8 mouse cellular contexts compared by ENCODE assay signal in genomic region chr1:87447183-87448104, GRCm38 (mm10). TPM values are rescaled to one million over a fixed set of nuclear protein-coding genes. Genes with fewer than 3 reads are reported as not detected.
DNase-seq lines count a peak whose midpoint lies in the region; ATAC-seq and TF ChIP-seq lines count a peak whose summit lies in the region.

No protein-coding gene starts in this region.

- WGBS in intestine, embryonic 14.5 days, result 43% methylated on average over 5 of the region's 5 CpGs
- WGBS in intestine, embryonic 16.5 days, result 45% methylated on average over 5 of the region's 5 CpGs

- no peak overlapping the region for H3K27ac ChIP-seq in intestine, embryonic 14.5 days (ENCODE audit: low read depth)
- no peak overlapping the region for H3K27ac ChIP-seq in intestine, embryonic 16.5 days (ENCODE audit: low read length)
- no peak overlapping the region for H3K27ac ChIP-seq in gastrocnemius, adult 2 months

- 0 out of 2 replicates have a peak, but pooled peaks have one; percentile 27 for ATAC-seq in intestine, embryonic 14.5 days (replicated peaks; ENCODE audit: low FRiP score, low TSS enrichment, low read depth)
- ATAC-seq in intestine, embryonic 16.5 days, result no peak; the same call in 1 of the 2 replicates

- DNase-seq in intestine, embryonic 14.5 days (ENCODE audit: low spot score), result peak; percentile 83
- peak; percentile 89 for DNase-seq in NIH3T3 (ENCODE audit: low read depth)
- peak; percentile 83 to 89 for DNase-seq in cerebellum, postnatal 10 days
- DNase-seq in gastrocnemius, adult 2 months, result peak; percentile 68
- peak; percentile 78 to 82 for DNase-seq in layer of hippocampus, postnatal 10 days (ENCODE audit: low spot score in 2 of 2)
- DNase-seq in mesoderm, embryonic 11.5 days (ENCODE audit: low read depth, low spot score), result peak; percentile 67
- peak; percentile 35 to 81 for DNase-seq in spleen, postnatal 10 days (ENCODE audit: low spot score in 2 of 2)

- no peak overlapping the region for H3K4me3 ChIP-seq in intestine, embryonic 14.5 days (ENCODE audit: low read depth, low read length)
- no peak overlapping the region for H3K4me3 ChIP-seq in intestine, embryonic 16.5 days (ENCODE audit: low read length)
- H3K4me3 ChIP-seq in gastrocnemius, adult 2 months, result no peak overlapping the region

- H3K4me2 ChIP-seq in intestine, embryonic 14.5 days (ENCODE audit: low read length), result no peak overlapping the region
- H3K4me2 ChIP-seq in intestine, embryonic 16.5 days (ENCODE audit: low read depth, low read length), result no peak overlapping the region

- peaks cover 82% of the 10 kb centered on the region for H3K36me3 ChIP-seq in intestine, embryonic 14.5 days (ENCODE audit: control insufficient read depth, insufficient read depth, low read length)
- H3K36me3 ChIP-seq in intestine, embryonic 16.5 days (ENCODE audit: control insufficient read depth, insufficient read depth, low read length), result peaks cover 12% of the 10 kb centered on the region

- H3K9ac ChIP-seq in intestine, embryonic 14.5 days (ENCODE audit: low read length), result no peak overlapping the region
- H3K9ac ChIP-seq in intestine, embryonic 16.5 days (ENCODE audit: low read depth, low read length), result no peak overlapping the region

- H3K9me3 ChIP-seq in intestine, embryonic 14.5 days (ENCODE audit: control insufficient read depth, low read length), result no peaks in the 10 kb centered on the region
- no peaks in the 10 kb centered on the region for H3K9me3 ChIP-seq in intestine, embryonic 16.5 days (ENCODE audit: control insufficient read depth, low read length)

- no peaks in the 10 kb centered on the region for H3K27me3 ChIP-seq in intestine, embryonic 14.5 days (replicated peaks; ENCODE audit: control insufficient read depth, insufficient read depth, low read length)
- H3K27me3 ChIP-seq in intestine, embryonic 16.5 days (replicated peaks; ENCODE audit: control insufficient read depth, insufficient read depth, low read length), result no peaks in the 10 kb centered on the region

- intact Hi-C loops in gastrocnemius, adult 2 months (cut with DNase I), result loop anchor here (2.0 to 10.0 kb wide), 3 partner anchors 275 to 477 kb away; partner anchors contain the start of gene Atg16l1

- peak; percentile 96 for TF ChIP-seq CTCF in gastrocnemius, adult 2 months (IDR thresholded peaks at IDR 0.05)

- no peaks in the 10 kb centered on the region for H3K4me1 ChIP-seq in intestine, embryonic 14.5 days (replicated peaks; ENCODE audit: control insufficient read depth, insufficient read depth, low read length)
- H3K4me1 ChIP-seq in intestine, embryonic 16.5 days (ENCODE audit: control insufficient read depth, insufficient read depth, low read length), result no peaks in the 10 kb centered on the region

RNA-seq across cellular contexts. Expression of gene Snorc, which starts 22.6 kb away (rescaled TPM):
- polyA plus RNA-seq in intestine, embryonic 14.5 days (2014; fragmentation: Nextera tagmentation; extraction: Ambion mirVana), result not detected in 2 replicates
- not detected in 2 replicates for polyA plus RNA-seq in intestine, embryonic 16.5 days (2015; fragmentation: Nextera tagmentation; extraction: Ambion mirVana)
- not detected for total RNA-seq in gastrocnemius, adult 2 months (2021)
- total RNA-seq in layer of hippocampus, postnatal 10 days (2021), result not detected

RNA-seq across cellular contexts. Expression of gene Kcnj13, which starts 52.9 kb away (rescaled TPM):
- 0.38 and 1.0 TPM in 2 replicates for polyA plus RNA-seq in intestine, embryonic 14.5 days (2014; fragmentation: Nextera tagmentation; extraction: Ambion mirVana)
- polyA plus RNA-seq in intestine, embryonic 16.5 days (2015; fragmentation: Nextera tagmentation; extraction: Ambion mirVana), result 0.48 and 0.62 TPM in 2 replicates
- under 1 TPM in 1 of 2 experiments, not detected in 1; 0.25 TPM for total RNA-seq in gastrocnemius, adult 2 months (2021)
- 1 to 10 TPM in 1 of 2 experiments, under 1 TPM in 1; 0.78 to 3.3 TPM for total RNA-seq in layer of hippocampus, postnatal 10 days (2021)
